Mouse (Mus musculus) activated CD4-positive, CD25-positive, alpha-beta regulatory T cell, adult 4 months (primary cell): Measurements from ENCODE around the gene Ech1. TPM values are rescaled to one million over a fixed set of nuclear protein-coding genes. Genes with fewer than 3 reads are reported as not detected.

Source experiments
- ATAC-seq: one replicate; pipeline ENCODE4 v1.8.0; 2017
- polyA plus RNA-seq, 2 experiments: library from polyadenylated mRNA; unstranded; fragments of 100-300 nt; shearing (Covaris generic); gene quantifications; one replicate each; pipeline ENCODE4 v1.2.1; 2017

Ech1 gene
- polyA plus RNA-seq, 2 experiments from 2014 or later, result 192 to 199 TPM

- no peak for ATAC-seq
Measured at GRCm38 (mm10) chr7:28820358-28821260, 4.4 kb upstream of the Ech1 start.

- ATAC-seq, result peak; percentile 42
Measured at GRCm38 (mm10) chr7:28821261-28821831, 3.7 kb upstream of the Ech1 start.

DNA sequence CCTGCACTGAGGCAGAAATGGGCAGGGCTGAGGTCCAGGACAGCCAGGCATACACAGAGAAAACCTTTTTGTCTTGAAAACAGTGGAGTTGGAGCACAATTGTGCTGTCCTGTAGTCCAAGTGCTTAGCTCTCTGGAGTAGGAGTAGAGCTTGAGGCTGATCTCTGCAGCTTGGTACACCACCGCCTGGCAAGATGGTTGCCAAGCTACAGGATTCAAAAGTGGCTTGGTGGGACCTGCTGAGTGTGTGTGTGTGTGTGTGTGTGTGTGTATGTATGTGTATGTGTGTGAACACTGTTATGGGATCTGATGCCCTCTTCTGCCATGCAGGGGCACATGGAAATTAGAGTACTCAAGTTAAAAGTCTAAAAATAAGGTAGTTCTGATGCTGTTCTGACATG is 2.5 kb upstream of the Ech1 start:
- ATAC-seq, result no peak

GRCm38 (mm10) chr7:28822993-28823903 is 1.8 kb upstream of the Ech1 start:
- ATAC-seq, result no peak

DNA sequence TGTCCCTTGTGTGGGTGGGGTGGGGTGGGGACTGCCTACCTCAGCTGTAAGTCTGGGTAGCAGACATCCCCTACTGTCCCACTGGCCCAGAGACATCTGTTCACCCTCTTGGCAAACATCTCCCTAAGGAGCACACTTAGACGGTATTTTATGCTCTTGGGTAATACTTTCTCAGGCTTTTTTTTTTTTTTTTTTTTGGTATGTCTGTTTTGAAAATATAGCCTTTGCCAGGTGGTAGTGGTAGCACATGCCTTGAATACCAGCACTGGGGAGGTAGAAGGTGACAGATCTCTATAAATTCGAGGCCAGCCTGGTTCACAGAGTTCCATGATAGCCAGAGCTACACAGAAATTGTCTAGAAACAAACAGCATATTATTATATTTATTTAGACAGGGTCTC is 1.1 kb upstream of the Ech1 start:
- ATAC-seq, result no peak

DNA sequence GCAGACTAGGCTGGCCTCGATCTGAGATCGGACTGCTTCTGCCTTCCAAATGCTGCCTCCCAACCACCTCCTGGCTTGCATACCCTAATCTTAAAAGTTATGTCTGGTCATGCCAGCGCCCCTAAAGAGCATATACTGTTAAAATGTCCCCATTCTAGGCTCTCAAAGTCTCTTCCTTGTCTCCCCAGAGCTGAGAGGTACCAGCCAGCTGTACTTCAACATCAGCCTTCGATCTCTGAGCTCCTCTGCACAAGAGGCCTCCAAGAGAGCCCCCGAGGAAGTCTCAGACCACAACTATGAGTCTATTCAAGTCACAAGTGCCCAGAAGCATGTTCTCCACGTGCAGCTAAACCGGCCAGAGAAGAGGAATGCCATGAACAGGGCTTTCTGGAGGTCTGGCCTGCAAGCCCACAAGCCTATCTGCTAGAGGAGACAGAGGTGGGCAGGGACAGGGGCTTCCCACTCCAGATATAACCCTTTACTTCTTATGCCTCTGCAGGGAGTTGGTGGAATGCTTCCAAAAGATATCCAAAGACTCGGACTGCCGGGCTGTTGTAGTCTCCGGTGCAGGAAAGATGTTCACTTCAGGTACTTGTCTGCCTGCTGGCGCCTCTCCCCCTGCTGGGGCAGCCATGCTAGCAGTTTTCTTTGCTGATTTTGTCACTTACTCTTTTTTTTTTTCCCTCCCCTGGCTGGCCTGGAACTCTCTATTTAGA is 827 bp downstream of the Ech1 start:
- ATAC-seq, result peak; percentile 16

DNA sequence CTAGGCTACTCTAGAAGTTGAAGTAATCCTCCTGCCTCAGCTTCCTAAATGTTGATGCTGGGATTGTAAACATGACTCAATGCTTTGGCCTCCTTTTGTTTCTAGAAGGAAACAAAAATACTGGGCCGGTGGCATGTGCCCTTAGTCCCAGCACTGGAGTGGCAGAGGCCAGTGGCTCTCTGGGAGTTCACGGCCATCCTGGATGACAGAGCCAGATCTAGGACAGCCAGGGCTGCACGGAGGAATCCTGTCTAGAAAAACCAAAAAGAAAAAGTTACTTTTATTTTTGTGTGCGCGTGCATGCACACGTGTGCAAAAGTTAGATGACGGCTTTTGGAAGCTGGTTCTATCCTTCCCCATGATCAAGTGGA is 1.4 kb downstream of the Ech1 start:
- no peak for ATAC-seq

DNA sequence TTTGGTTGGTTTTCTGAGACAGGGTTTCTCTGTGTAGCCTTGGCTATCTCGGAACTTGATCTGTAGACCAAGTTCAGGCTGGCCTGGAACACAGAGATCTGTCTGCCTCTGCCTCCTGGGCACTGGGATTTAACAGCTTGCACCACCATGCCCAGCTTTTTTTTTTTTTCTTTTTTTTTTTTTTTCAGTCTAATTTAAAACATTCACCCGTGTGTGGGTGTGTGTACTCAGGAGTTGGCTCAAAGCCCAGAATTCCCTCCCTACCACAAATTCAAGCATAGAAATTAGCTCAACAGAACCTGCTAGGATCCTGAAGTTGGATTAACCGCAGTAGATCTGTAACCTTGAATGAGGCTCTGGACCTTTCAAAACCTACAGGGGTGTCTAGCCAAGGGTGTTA is 2.3 kb downstream of the Ech1 start:
- no peak for ATAC-seq

DNA sequence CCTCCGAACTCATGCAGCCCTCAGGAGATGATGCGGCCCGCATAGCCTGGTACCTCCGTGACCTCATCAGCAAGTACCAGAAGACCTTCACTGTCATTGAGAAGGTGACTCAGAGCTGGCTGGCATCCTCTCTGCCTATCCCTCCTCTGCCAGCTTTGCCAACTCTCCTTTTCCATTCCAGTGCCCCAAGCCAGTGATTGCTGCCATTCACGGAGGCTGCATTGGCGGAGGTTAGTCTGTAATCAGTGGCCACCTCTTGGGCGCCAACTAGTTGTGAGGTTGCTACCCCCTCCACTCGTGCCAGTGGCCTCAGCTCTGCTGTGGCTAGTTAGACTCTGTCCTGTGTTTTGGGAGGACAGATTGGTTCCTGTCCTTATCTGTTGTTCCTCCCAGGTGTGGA is 4.8 kb downstream of the Ech1 start:
- ATAC-seq, result no peak

DNA sequence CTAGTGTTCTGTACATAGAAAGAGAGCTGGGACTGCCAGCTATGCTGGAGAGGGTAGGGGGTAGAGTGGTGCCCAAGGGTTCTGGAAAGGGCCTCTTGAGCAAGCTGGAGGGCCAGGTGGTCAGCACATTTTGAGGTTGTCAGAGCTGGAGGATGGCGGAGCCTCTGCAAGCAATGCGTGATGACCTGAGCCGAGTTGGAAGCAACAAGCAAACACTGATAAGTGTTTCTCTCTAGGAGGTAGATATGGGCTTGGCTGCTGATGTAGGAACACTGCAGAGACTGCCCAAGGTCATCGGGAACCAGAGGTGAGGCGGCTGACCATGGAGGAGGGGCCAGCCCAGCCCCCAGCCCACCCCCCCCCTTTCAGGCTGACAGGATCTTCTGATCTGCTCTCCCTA is 6.0 kb downstream of the Ech1 start:
- ATAC-seq, result no peak

DNA sequence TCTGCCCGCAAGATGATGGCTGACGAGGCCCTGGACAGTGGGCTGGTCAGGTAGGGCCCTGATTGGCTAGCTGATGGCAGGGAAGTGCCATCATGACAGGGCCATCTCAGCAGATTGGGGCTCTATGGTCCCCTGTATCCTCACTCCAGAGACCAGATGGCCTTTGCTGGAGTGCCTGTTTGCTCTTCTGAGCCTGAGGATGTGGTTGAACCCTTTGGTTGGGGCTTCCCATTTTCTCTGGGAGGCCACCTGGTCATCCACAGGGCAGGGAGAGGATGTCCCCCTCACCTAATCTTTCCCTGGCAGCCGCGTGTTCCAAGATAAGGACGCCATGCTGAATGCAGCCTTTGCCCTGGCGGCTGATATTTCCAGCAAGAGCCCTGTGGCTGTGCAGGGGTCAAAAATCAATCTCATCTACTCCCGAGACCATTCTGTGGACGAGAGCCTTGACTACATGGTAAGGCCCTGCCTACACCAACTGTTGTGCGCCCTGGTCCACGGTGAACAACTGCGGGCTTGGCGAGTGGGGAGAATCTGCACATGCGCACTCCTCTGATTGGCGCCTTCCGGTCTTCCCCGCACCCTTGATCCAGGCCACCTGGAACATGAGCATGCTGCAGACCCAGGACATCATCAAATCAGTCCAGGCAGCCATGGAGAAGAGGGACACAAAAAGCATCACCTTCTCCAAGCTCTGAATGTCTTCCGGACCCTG is 6.6 kb downstream of the Ech1 start:
- ATAC-seq, result no peak

- ATAC-seq, result no peak
Measured at GRCm38 (mm10) chr7:28832137-28832536, 7.1 kb downstream of the Ech1 start.

DNA sequence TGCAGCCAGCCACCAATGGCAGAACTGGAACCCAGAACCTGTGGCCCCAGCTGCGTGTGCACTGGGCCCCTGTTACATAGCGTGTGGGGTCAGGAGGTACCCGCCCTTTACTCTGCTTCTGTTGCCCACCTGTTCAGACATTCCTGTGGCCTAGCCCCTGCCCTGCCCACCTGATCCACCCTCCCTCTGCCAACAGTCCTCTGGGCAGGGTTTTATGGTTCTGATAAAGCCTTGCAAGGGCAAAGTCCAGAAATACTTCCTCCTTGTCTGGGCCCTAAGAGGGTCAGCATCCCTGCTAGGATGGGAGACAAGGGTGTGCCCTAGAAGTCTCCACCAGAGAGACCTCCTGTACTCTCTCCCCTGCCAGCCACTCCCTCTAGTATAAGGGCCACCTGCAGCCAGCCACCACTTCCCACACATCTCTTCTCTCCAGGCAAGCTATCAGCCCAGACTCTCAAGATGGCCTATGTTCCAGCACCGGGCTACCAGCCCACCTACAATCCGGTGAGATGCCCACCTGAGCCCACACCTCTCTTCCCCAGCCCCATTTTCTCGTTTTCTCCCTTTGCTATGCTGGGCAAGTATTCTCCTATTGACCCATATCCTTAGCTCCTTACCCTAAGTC is 8.8 kb downstream of the Ech1 start, which contains the start of gene Lgals4:
TSS of gene Lgals4 (plus strand) at position 132 of the 625 bp plus-strand sequence.
- ATAC-seq, result no peak

GRCm38 (mm10) chr7:28836936-28837335 is 11.9 kb downstream of the Ech1 start:
- ATAC-seq, result no peak

DNA sequence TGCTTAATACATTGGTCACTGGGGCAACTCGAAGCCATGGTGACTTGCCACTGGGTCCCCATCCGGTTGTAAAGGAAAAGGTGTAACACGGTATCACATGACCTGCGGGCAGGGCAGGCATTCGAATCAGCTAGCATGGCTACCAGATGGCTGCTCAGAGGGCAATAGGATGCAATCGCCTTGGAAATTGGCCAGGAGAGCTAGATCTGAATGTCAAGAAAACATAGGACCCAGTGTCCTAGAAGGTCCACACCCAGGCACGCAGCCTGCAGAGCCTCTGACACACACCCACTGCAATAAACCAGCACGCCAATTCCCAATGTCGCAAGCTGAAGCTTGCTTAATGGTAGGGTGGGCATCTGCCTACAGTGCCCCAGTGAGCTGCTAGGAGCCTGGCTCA is 13.3 kb downstream of the Ech1 start:
- no peak for ATAC-seq

DNA sequence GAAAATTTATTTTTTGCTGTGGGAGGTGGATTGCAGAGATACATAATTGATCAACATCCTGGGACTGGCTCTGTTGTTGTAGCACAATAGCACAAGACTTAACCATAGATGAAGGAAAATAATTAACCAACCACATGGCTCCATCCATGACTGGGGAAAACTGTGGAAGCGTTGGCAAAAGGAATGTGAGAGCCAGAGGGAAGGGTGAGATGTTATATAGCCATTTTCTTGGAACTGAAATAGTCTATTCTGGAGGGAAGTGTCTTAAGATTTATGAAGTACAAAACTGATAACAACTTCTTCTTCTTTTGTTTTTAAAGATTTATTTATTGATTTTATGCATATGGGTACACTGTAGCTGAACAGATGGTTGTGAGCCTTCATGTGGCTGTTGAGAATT is 22.3 kb downstream of the Ech1 start:
- ATAC-seq, result no peak

DNA sequence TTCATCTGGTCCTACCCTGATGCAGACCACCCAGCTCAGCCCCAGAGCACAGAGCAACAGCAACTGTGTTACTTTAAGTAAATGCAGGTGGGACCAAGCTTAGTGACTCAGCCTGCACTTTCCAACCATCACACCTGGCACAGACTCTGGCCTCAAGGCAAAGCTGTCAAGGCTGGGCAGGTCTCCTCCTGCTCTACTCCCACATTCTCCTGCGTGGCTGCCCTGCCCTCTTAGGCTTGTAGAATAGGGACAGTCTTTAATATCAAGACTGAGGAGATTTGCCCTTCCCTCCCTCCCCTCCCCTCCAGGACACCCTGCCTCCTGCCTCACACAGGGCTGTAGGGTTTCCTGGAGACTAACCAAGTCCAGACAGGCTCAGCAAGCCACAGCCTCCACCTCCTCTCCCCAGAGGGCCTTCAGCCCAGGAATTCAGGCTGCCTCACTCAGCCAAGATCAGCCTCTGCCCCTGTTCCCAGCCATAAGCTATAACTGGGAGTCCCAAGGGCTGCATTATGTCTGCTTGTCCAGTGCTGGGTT is 24.8 kb downstream of the Ech1 start:
- ATAC-seq, result no peak

DNA sequence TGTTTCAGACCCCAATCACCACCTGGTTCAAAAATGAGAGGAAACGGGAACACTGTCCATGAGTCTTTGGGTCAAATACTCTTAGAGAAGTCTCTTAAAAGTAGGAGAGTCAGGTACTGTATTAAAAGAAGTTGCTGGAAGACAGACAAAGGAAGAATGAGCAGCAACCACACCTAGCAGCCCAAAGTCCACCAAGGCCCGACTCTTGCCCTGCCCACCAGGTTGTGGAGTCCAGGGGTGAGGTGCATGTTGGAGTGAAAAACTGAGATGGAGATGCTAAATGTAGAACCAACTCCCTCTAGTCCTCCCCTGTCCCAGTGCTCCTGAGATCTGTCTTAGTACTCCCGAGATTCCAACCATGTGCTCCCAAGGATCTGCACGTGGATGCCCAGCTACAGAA is 25.6 kb downstream of the Ech1 start:
- no peak for ATAC-seq

DNA sequence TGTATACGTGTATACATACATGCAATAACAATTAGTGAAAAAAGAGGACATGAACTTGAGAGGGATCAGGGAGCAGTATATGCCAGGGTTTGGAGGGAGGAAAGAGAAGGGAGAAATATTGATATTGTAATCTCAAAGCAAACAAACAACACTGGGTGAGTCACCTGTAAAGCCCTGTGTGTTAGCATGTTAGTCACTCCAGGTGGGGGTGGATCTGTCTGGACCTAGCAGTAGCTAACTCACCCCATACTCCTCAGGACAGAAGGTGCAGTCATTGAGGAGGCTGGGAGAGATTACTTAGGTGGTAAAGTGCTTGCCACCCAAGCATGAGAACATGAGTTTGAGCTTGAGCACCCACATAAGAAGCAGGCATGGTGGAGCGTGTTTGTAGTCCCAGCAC is 34.9 kb downstream of the Ech1 start:
- no peak for ATAC-seq

GRCm38 (mm10) chr7:28860898-28861297 is 35.9 kb downstream of the Ech1 start:
- no peak for ATAC-seq
